In the genomic region with DNA sequence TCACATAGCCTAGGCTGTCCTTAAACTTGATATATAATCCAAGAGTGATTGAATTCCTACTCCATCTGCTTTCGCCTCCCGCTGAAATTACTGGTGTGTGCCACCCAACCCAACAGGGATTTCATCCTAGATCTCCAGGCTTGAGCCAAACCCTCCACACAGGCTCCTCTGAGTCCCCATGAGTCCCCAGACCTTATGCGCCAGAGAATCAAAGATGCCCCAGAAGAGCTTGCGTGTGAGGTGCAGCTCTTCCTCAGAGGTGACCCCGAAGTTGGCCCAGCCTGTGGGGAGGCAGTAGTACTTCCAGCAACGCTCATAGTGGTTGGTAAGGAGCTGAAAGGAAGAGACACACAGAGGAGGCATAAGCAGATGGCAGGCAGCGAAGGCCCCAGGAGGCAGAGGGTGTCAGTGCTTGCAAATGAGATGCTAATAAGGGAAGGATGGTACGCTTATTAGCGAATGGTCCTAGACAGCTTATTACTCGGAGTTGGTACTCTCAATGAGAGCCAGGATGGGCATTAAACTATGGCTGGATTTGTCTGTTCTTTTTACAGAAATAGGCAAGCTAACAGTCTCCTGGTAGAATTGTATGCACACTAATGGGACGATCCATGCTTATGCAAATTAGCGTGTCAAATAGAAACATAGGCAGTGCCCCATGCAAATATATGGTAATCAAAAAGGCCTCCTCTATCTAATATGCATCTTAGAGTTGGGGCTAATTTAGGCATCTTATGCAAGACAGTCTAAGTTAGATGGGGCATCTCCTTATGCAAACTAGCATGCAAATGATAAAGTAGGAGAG, we compare ENCODE assay signal across 12 mouse cellular contexts. TPM values are rescaled to one million over a fixed set of nuclear protein-coding genes. Genes with fewer than 3 reads are reported as not detected.
A peak's percentile ranks its signal among the peaks of the same experiment; 100 is the strongest.
DNase-seq lines count a peak whose midpoint lies in the region; ATAC-seq lines count a peak whose summit lies in the region.
"Had no signal": no experiment of that assay in that cellular context is flagged by ENCODE, and none has a peak within 500 bp of the region (broad histone marks: within the 10 kb centered on the region; RNA-seq: fewer than 3 reads in every experiment).

No protein-coding gene starts in this region.

- H3K9me3 ChIP-seq in forebrain, embryonic 15.5 days = no peaks in the 10 kb centered on the region
- no peaks in the 10 kb centered on the region for H3K9me3 ChIP-seq in neural tube, embryonic 15.5 days (replicated peaks)
- H3K9me3 ChIP-seq in heart, embryonic 12.5 days (replicated peaks) = no peaks in the 10 kb centered on the region

- no peak overlapping the region for H3K9ac ChIP-seq in forebrain, embryonic 15.5 days (replicated peaks)
- H3K9ac ChIP-seq in neural tube, embryonic 15.5 days (replicated peaks) = no peak overlapping the region; the same call in 1 of the 2 replicates
- no peak overlapping the region for H3K9ac ChIP-seq in heart, embryonic 12.5 days

- H3K36me3 ChIP-seq in forebrain, embryonic 15.5 days = no peaks in the 10 kb centered on the region
- H3K36me3 ChIP-seq in neural tube, embryonic 15.5 days = no peaks in the 10 kb centered on the region
- H3K36me3 ChIP-seq in heart, embryonic 12.5 days = no peaks in the 10 kb centered on the region

- H3K4me3 ChIP-seq in forebrain, embryonic 15.5 days = peak overlapping the region; percentile 51
- H3K4me3 ChIP-seq in neural tube, embryonic 15.5 days (replicated peaks) = peak overlapping the region; percentile 44
- no peak overlapping the region for H3K4me3 ChIP-seq in heart, embryonic 12.5 days

- ATAC-seq in forebrain, embryonic 15.5 days (replicated peaks) = peak; percentile 82
- ATAC-seq in neural tube, embryonic 15.5 days (ENCODE audit: low FRiP score) = peak; percentile 43
- ATAC-seq in heart, embryonic 12.5 days (ENCODE audit: insufficient number of reproducible peaks, low FRiP score) = no peak
- ATAC-seq: inflammation-experienced regulatory T-cells, adult 6 months had no signal

- 13% methylated on average over 12 of the region's 12 CpGs for WGBS in forebrain, embryonic 15.5 days
- WGBS in neural tube, embryonic 15.5 days = 26% methylated on average over 12 of the region's 12 CpGs
- WGBS in heart, embryonic 12.5 days = 67% methylated on average over 12 of the region's 12 CpGs

- H3K27ac ChIP-seq in forebrain, embryonic 15.5 days (replicated peaks) = peak overlapping the region; percentile 97
- peak overlapping the region; percentile 80 for H3K27ac ChIP-seq in neural tube, embryonic 15.5 days (replicated peaks)
- no peak overlapping the region for H3K27ac ChIP-seq in heart, embryonic 12.5 days (ENCODE audit: poor library complexity, severe bottlenecking)

- H3K27me3 ChIP-seq in forebrain, embryonic 15.5 days = 0 out of 2 replicates have a peak, but pooled peaks cover 2% of the 10 kb centered on the region
- H3K27me3 ChIP-seq in neural tube, embryonic 15.5 days (replicated peaks) = peaks cover 24% of the 10 kb centered on the region
- peaks cover 90% of the 10 kb centered on the region for H3K27me3 ChIP-seq in heart, embryonic 12.5 days (replicated peaks)

- H3K4me2 ChIP-seq in forebrain, embryonic 15.5 days (replicated peaks) = peak overlapping the region; percentile 50
- peak overlapping the region; percentile 60 for H3K4me2 ChIP-seq in neural tube, embryonic 15.5 days
- no peak overlapping the region for H3K4me2 ChIP-seq in heart, embryonic 12.5 days

- peaks cover 47% of the 10 kb centered on the region for H3K4me1 ChIP-seq in forebrain, embryonic 15.5 days
- peaks cover 29% of the 10 kb centered on the region for H3K4me1 ChIP-seq in neural tube, embryonic 15.5 days
- peaks cover 7% of the 10 kb centered on the region; the same call in 1 of the 2 replicates for H3K4me1 ChIP-seq in heart, embryonic 12.5 days (replicated peaks)

- peak; percentile 31 for DNase-seq in right cerebral cortex, adult 18-20 months
- no peak for DNase-seq in right cerebral cortex, postnatal 36 days (ENCODE audit: low spot score in 2 of 2)
- peak; percentile 42 to 51 for DNase-seq in layer of hippocampus, postnatal 10 days (ENCODE audit: low spot score in 2 of 2)
- no peak for DNase-seq in ovary, postnatal 14 days (ENCODE audit: low spot score)
- DNase-seq in right cerebral cortex, postnatal 25 days = no peak
- DNase-seq: cerebellum, adult 18-20 months; heart, adult 18-20 months; lung, adult 18-20 months had no signal

RNA-seq across cellular contexts. Expression of gene Ryr1, which starts 54.4 kb away (rescaled TPM):
- 13.3 and 15.6 TPM in 2 replicates for polyA plus RNA-seq in forebrain, embryonic 15.5 days (2015; fragmentation: Nextera tagmentation; extraction: Ambion mirVana)
- 10 to 100 TPM; 12.6 to 13.7 TPM for total RNA-seq in layer of hippocampus, postnatal 10 days (2021)
- polyA plus RNA-seq in neural tube, embryonic 15.5 days (2015; fragmentation: Nextera tagmentation; extraction: Ambion mirVana) = 8.7 and 13.4 TPM in 2 replicates
- polyA plus RNA-seq in heart, embryonic 12.5 days (2016; fragmentation: Nextera tagmentation; extraction: Ambion mirVana) = 0.14 and 0.24 TPM in 2 replicates

Comparison
In these comparisons a context has a peak if more than half of its experiments do, and no peak if none do; other contexts are left out.
1. DNase-seq: peak in right cerebral cortex, adult 18-20 months (single experiment) and layer of hippocampus, postnatal 10 days (2 of 2); none in right cerebral cortex, postnatal 36 days (0 of 2), ovary, postnatal 14 days (single experiment) and right cerebral cortex, postnatal 25 days (single experiment).